Mouse (Mus musculus): Measurements from ENCODE around the gene Jpt2. TPM values are rescaled to one million over a fixed set of nuclear protein-coding genes. Genes with fewer than 3 reads are reported as not detected.
"Not testable (repeated sequence)": the region's sequence is repeated elsewhere in the genome, so short reads cannot be mapped to it uniquely, and the experiment has no call there.

The Jpt2 gene
- polyA plus RNA-seq, 1 experiment from 2014 or later = 163 TPM

DNA sequence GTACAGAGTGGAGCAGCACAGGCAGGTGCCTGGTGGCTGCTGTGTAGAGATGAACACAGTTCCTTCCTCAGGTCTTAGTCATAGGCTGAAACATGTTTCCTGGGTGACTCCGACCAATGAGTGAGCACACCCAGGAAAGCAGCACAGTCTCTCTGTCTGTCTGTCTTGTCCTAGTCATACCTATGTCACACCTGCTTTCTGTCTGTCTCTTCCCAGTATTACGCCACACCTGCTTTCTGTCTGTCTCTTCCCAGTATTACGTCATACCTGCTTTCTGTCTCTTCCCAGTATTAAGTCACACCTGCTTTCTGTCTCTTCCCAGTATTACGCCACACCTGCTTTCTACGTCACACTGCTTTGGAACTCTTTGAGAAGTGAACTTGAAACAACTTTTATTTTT lies 12.3 kb downstream of the Jpt2 start:
- Histone ChIP-seq H3K27ac (ENCODE audit: low read length) (no peak overlapping the region), H3K27me3 (replicated peaks; ENCODE audit: control insufficient read depth, insufficient read depth, low read length) (no peaks in the 10 kb centered on the region)
- WGBS = 90% methylated on average over 5 of the region's 5 CpGs

DNA sequence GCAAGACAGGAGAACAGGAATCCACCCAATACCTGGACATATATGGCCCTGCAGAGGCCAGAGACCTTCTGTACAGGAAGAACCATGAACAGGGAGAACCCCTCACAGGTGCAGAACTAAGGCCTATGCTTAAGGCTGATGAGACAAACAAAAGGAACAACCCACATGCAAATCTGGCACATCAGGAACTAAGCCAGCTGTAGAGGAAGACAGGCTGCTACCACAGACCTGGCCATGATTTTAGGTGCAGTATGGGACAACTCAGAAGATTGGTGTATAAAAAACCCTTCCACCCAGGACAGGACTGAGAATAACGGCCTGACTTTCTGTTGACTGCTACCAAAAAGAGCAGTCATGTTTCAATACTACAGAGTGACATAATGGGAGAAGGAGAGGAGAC lies 16.9 kb downstream of the Jpt2 start:
- H3K4me1 ChIP-seq (ENCODE audit: control insufficient read depth, insufficient read depth, low read length); H3K27ac ChIP-seq (ENCODE audit: low read length); ATAC-seq; H3K9ac ChIP-seq (ENCODE audit: low read depth, low read length); H3K4me2 ChIP-seq (ENCODE audit: low read depth, low read length); H3K9me3 ChIP-seq (ENCODE audit: control insufficient read depth, low read length); H3K27me3 ChIP-seq (replicated peaks; ENCODE audit: control insufficient read depth, insufficient read depth, low read length); H3K4me3 ChIP-seq (ENCODE audit: low read length): not testable (repeated sequence)
- H3K36me3 ChIP-seq (ENCODE audit: control insufficient read depth, insufficient read depth, low read length) = peaks cover 16% of the 10 kb centered on the region; the same call in 1 of the 2 replicates
- 97% methylated on average over 1 of the region's 1 CpGs for WGBS

More for the DNA sequence above, 12.3 kb downstream of the Jpt2 start:
- Histone ChIP-seq H3K4me1 (ENCODE audit: control insufficient read depth, insufficient read depth, low read length) (peaks cover 12% of the 10 kb centered on the region), H3K4me3 (ENCODE audit: low read length) (no peak overlapping the region), H3K9me3 (ENCODE audit: control insufficient read depth, low read length) (no peaks in the 10 kb centered on the region), H3K9ac (ENCODE audit: low read depth, low read length) (no peak overlapping the region), H3K4me2 (ENCODE audit: low read depth, low read length) (no peak overlapping the region), H3K36me3 (ENCODE audit: control insufficient read depth, insufficient read depth, low read length) (peaks cover 16% of the 10 kb centered on the region; the same call in 1 of the 2 replicates)
- ATAC-seq = peak; percentile 41; the same call in 1 of the 2 replicates

DNA sequence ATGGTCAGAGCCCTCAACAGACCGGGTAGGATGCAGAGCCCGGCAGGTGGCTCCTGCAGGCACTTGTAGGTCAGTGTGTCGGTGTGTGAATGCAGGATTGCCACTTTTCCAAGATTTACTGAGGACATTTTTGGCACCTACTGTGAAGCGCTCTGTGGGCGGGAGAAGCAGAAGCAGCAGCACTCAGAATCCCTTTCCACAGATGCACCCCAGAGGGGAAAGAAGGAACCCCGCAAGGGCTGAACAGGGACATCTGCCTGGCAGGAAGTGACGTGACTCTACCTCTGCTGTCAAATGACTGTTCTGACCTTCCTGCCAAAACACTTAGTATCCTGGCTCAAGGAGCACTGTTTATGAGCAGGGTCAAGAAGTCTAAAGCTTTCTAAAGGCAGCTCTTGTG lies 17.5 kb downstream of the Jpt2 start:
- Histone ChIP-seq H3K9me3 (ENCODE audit: control insufficient read depth, low read length) (no peaks in the 10 kb centered on the region), H3K4me2 (ENCODE audit: low read depth, low read length) (no peak overlapping the region), H3K9ac (ENCODE audit: low read depth, low read length) (no peak overlapping the region), H3K4me3 (ENCODE audit: low read length) (no peak overlapping the region), H3K36me3 (ENCODE audit: control insufficient read depth, insufficient read depth, low read length) (peaks cover 15% of the 10 kb centered on the region; the same call in 1 of the 2 replicates), H3K27ac (ENCODE audit: low read length) (no peak overlapping the region), H3K4me1 (ENCODE audit: control insufficient read depth, insufficient read depth, low read length) (no peaks in the 10 kb centered on the region), H3K27me3 (replicated peaks; ENCODE audit: control insufficient read depth, insufficient read depth, low read length) (no peaks in the 10 kb centered on the region)
- ATAC-seq = no peak
- WGBS = 84% methylated on average over 7 of the region's 7 CpGs

DNA sequence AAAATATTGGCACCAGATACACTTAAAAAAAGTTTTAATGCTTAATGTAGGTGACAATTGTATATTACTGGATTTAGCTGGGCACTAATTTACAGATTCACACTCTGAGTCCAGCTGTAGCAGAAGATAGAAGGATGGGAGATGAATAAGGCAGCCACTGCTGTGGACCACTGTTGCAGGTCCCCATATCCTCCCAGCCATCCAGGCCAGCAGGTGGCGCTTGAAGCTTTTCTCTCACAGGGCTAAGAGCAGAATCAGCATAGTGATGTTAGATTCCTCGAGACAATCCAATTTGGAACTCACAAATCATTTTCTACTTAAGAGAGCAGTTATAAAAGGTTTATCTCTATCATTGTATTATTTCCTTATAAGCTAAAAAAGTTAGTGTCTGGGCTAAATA lies 18.0 kb downstream of the Jpt2 start:
- H3K4me2 ChIP-seq (ENCODE audit: low read depth, low read length); H3K9ac ChIP-seq (ENCODE audit: low read depth, low read length); H3K4me3 ChIP-seq (ENCODE audit: low read length); H3K36me3 ChIP-seq (ENCODE audit: control insufficient read depth, insufficient read depth, low read length); H3K4me1 ChIP-seq (ENCODE audit: control insufficient read depth, insufficient read depth, low read length); H3K9me3 ChIP-seq (ENCODE audit: control insufficient read depth, low read length); H3K27me3 ChIP-seq (replicated peaks; ENCODE audit: control insufficient read depth, insufficient read depth, low read length); H3K27ac ChIP-seq (ENCODE audit: low read length): not testable (repeated sequence)
- peak; percentile 79 for ATAC-seq
- WGBS = 8% methylated on average over 2 of the region's 2 CpGs

DNA sequence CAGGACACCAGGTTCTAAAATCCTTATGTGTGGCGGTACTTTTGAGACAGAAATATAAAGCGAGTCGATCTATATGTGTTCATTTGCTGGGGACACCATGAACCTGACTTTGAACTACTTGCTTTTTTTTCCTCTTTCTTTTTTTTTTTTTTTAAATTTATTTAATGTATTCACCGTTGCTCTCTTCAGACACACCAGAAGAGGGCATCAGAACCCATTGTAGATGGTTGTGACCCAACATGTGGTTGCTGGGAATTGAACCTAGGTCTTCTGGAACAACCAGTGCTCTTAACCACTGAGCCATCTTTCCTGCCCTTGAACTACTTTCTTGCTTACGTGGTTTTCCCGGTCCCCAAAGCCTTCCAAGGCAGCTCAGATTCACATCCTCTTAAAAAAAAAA lies 23.2 kb downstream of the Jpt2 start:
- peaks cover 15% of the 10 kb centered on the region for H3K4me1 ChIP-seq (ENCODE audit: control insufficient read depth, insufficient read depth, low read length)
- H3K4me2 ChIP-seq (ENCODE audit: low read depth, low read length) = peak overlapping the region; percentile 68
- peak overlapping the region; percentile 74 for H3K4me3 ChIP-seq (ENCODE audit: low read length)
- H3K27ac ChIP-seq (ENCODE audit: low read length) = peak overlapping the region; percentile 81
- no peaks in the 10 kb centered on the region for H3K9me3 ChIP-seq (ENCODE audit: control insufficient read depth, low read length)
- H3K36me3 ChIP-seq (ENCODE audit: control insufficient read depth, insufficient read depth, low read length) = no peaks in the 10 kb centered on the region
- no peaks in the 10 kb centered on the region for H3K27me3 ChIP-seq (replicated peaks; ENCODE audit: control insufficient read depth, insufficient read depth, low read length)
- H3K9ac ChIP-seq (ENCODE audit: low read depth, low read length) = peak overlapping the region; percentile 89
- 47% methylated on average over 6 of the region's 6 CpGs for WGBS
- ATAC-seq = no peak

DNA sequence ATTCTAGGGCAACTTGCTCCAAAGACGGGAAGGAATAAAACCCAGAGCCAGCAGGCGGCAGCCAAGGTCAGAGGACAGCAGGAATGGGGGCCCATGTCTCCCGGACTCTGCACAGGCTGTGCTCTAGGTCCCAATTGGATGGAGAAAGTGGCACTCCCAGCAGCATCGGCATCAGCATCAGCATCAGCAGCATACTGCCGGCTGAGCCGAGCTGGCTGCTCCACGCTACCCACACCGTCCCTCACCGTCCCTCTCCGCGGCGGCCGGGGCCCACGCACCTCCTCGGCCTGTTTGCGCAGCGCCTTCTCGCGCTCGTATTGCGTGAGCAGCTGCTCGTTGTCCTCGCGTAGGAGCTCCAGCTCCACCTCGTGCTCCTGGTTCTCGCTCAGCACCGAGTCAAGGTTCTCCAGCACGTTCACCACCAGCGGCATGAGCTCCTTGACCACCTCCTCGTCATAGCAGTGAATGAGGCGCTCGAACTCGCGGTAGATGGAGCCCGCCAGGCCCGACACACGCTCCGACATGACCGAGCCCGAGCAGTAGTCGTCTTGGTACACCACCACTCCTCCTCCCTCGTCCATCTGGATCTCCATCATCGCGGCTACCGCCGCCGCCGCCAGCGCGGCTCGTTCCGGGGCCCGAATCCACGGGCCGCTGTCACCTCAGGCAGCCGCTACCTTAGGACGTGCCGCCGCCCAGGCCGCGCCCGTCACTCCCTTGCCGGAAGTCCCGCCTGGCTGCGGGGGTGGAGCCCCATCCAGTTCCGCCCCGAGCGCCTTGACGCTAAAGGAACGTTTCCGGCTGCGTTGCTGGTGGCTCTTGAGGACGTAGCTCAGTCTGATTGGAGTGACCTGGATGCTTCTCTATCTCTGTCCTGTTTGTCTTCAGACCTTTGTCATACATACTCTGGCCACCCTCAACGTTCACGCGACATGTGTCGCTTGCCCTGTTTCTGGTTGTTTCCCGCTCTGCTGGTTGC lies 23.9 kb downstream of the Jpt2 start, which contains the start of gene Mapk8ip3:
Mapk8ip3 (minus strand) TSS at position 719 of the 979 bp plus-strand sequence.
- peaks cover 15% of the 10 kb centered on the region for H3K4me1 ChIP-seq (ENCODE audit: control insufficient read depth, insufficient read depth, low read length)

DNA sequence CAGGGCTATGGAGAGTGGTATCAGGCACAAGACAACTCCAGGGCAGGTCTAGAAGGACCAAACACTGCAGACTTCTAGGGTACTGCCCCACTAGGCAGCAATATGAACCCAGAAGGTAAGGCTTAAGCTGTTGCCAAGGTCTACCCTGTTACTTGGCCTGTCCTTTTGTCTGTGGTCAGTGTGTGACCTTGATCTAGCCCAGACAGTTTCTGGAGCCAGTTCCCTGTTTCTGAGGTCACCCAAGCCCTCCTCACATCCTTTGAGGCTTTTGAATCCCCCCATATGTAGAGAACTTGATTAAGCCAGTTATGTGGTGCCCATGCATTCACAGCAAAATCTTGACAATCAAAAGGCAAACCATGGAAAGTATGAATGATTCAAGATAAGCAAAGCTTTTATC lies 24.8 kb downstream of the Jpt2 start:
- Histone ChIP-seq H3K36me3 (ENCODE audit: control insufficient read depth, insufficient read depth, low read length) (no peaks in the 10 kb centered on the region), H3K4me1 (ENCODE audit: control insufficient read depth, insufficient read depth, low read length) (peaks cover 15% of the 10 kb centered on the region), H3K9me3 (ENCODE audit: control insufficient read depth, low read length) (no peaks in the 10 kb centered on the region), H3K4me2 (ENCODE audit: low read depth, low read length) (peak overlapping the region; percentile 68), H3K9ac (ENCODE audit: low read depth, low read length) (peak overlapping the region; percentile 89), H3K4me3 (ENCODE audit: low read length) (peak overlapping the region; percentile 74), H3K27me3 (replicated peaks; ENCODE audit: control insufficient read depth, insufficient read depth, low read length) (no peaks in the 10 kb centered on the region), H3K27ac (ENCODE audit: low read length) (no peak overlapping the region)
- ATAC-seq = no peak

More for the DNA sequence above, 23.9 kb downstream of the Jpt2 start, which contains the start of gene Mapk8ip3:
- WGBS = under 1% methylated on average over 78 of the region's 78 CpGs
- peak within 1 kb of the TSS; percentile 74 for H3K4me3 ChIP-seq (ENCODE audit: low read length)
- no peaks in the 10 kb centered on the region for H3K36me3 ChIP-seq (ENCODE audit: control insufficient read depth, insufficient read depth, low read length)
- H3K9ac ChIP-seq (ENCODE audit: low read depth, low read length) = peak within 1 kb of the TSS; percentile 89
- peak within 1 kb of the TSS; percentile 68 for H3K4me2 ChIP-seq (ENCODE audit: low read depth, low read length)
- peak; percentile 98 for ATAC-seq
- no peaks in the 10 kb centered on the region for H3K9me3 ChIP-seq (ENCODE audit: control insufficient read depth, low read length)
- H3K27ac ChIP-seq (ENCODE audit: low read length) = peak within 1 kb of the TSS; percentile 81
- no peaks in the 10 kb centered on the region for H3K27me3 ChIP-seq (replicated peaks; ENCODE audit: control insufficient read depth, insufficient read depth, low read length)

DNA sequence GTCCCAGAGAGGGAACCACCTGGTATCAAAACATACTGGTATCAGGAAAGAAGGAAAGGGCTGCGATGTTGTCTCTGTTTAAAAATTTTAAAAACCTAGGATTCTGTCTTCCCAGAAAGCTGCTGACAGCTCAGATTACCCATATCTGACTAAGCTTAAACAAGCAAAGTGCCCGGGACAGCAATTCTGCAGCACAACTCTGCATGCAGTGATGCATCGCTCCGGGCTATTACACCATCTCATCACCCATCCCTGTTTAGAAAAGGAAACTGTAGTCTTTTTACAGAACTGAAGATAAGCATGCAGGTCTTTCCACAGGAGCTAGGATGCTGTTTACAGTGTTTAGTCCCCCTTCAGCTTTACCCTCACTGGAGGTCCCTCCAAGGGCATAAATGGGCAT lies 25.6 kb downstream of the Jpt2 start:
- Histone ChIP-seq H3K36me3 (ENCODE audit: control insufficient read depth, insufficient read depth, low read length) (no peaks in the 10 kb centered on the region), H3K27me3 (replicated peaks; ENCODE audit: control insufficient read depth, insufficient read depth, low read length) (no peaks in the 10 kb centered on the region), H3K27ac (ENCODE audit: low read length) (no peak overlapping the region), H3K4me3 (ENCODE audit: low read length) (no peak overlapping the region), H3K9ac (ENCODE audit: low read depth, low read length) (peak overlapping the region; percentile 89), H3K4me1 (ENCODE audit: control insufficient read depth, insufficient read depth, low read length) (peaks cover 15% of the 10 kb centered on the region), H3K4me2 (ENCODE audit: low read depth, low read length) (peak overlapping the region; percentile 68), H3K9me3 (ENCODE audit: control insufficient read depth, low read length) (no peaks in the 10 kb centered on the region)
- WGBS = 62% methylated on average over 4 of the region's 4 CpGs
- ATAC-seq = no peak

DNA sequence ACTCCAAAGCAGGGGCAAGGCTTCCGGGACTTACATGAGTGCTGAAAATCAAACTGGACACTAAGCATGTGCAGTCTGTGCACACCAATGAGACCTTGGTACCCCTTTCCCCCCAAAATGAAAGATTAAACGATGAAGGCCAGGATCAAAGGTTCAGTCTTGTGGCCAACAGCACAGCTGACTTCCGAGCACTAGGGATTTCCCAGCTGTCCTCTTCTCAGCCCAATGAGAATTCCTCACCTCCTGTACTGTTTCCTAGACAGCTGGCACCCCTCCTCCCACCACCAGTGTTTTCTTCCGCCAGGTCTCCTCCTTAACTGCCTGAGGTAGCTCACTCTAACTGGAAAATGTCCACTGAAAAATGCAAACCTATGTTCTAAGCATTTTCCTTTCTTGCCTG lies 27.3 kb downstream of the Jpt2 start:
- Histone ChIP-seq H3K27me3 (replicated peaks; ENCODE audit: control insufficient read depth, insufficient read depth, low read length) (no peaks in the 10 kb centered on the region), H3K9ac (ENCODE audit: low read depth, low read length) (no peak overlapping the region), H3K36me3 (ENCODE audit: control insufficient read depth, insufficient read depth, low read length) (no peaks in the 10 kb centered on the region), H3K27ac (ENCODE audit: low read length) (no peak overlapping the region), H3K4me1 (ENCODE audit: control insufficient read depth, insufficient read depth, low read length) (peaks cover 15% of the 10 kb centered on the region), H3K4me2 (ENCODE audit: low read depth, low read length) (no peak overlapping the region), H3K4me3 (ENCODE audit: low read length) (no peak overlapping the region), H3K9me3 (ENCODE audit: control insufficient read depth, low read length) (no peaks in the 10 kb centered on the region)
- no peak for ATAC-seq
- WGBS = 77% methylated on average over 4 of the region's 4 CpGs

All from intestine, embryonic 16.5 days (tissue).